Mouse (Mus musculus): Measurements from ENCODE around the gene Plcd3.

The Plcd3 gene

DNA sequence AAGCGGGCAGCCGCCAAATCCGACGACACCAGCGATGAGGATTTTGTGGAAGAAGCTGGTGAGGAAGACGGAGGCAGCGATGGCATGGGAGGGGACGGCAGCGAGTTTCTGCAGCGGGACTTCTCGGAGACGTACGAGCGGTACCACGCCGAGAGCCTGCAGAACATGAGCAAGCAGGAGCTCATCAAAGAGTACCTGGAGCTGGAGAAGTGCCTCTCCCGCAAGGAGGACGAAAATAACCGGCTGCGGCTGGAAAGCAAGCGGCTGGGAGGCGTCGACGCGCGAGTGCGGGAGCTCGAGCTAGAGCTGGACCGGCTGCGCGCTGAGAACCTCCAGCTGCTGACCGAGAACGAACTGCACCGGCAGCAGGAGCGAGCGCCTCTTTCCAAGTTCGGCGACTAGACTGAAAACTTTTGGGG is 16.1 kb upstream of the Plcd3 start:
- DNase-seq (ENCODE audit: low read depth, low spot score) = no peak

GRCm38 (mm10) chr11:103116959-103117590 is 15.6 kb upstream of the Plcd3 start:
- no peak for DNase-seq (ENCODE audit: low read depth, low spot score)

- peak; percentile 100 for DNase-seq (ENCODE audit: low read depth, low spot score)
Observed at GRCm38 (mm10) chr11:103116008-103116818, 14.8 kb upstream of the Plcd3 start, which contains the start of gene Hexim1. Hexim1 (plus strand) TSS chr11:103116231.

DNA sequence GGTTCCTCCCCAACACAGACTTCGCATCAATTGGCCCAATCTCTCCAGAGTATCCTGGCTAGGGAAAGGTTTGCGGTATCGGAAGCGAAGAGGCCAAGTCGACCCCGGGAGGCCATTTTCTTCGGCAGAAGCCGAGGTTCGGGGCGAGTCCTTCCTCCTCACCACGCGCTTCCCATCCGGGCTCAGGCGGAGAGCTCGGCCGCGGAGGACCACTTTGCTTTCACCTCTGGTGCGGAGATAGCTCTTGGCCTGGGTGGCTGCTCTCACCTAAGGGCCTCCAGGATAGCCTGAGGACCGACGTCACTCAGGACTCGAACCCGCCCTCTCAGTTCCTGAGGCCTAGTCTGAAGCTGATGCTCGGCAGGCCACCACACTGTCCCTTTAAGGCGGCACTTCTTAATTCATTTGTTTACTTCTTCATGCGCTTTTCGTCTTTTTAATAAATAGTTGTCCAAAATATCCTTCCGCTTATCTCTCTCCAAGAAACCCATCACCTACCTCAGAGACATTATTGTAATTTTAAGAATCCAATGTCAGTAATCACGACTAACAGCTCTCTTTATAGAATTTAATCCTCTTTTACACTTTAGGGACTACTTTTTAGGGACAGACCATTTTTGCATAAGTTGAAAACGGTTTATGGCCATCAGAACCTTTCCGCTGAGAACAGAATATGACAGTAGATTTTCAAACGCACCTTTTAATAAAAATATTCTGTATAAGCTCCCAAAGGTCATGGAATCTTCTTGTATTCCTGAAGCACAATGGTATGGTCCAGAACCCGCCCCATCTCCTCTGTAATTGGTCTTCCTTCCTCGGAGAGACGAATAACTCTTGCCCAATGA is 13.9 kb upstream of the Plcd3 start:
- peak; percentile 70 for DNase-seq (ENCODE audit: low read depth, low spot score)

DNA sequence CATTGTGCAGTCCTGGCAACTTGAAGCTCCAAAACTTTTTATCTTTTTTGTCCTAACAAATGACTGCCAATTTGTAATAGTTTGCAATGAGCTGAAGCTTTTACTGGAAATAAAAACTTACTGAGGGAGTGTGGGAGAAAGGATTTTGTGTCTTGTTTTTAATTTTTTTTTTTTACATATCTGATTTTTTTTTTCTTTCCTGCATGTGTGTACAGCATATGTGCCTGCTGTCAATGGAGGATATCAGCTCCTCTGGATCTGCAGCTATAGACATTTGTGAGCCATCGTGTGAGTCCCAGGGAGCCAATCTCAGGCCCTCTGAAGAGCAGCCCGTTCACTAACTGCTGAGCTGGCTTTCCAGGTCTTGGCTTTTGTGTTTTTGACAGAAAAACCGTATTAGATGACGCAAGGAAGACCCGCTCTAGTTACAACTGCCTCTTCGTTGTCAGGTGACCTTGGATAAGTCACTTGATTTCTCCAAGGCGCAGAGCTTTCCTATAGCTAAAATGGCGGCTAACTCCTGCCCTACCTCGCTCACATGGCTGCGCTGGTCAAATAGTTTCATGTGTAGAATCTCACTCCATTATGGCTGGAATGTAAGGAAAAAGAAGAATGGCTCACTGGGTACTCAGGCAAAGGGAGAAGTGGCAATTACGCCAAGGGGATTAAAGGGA is 12.9 kb upstream of the Plcd3 start:
- no peak for DNase-seq (ENCODE audit: low read depth, low spot score)

GRCm38 (mm10) chr11:103113771-103114170 is 12.3 kb upstream of the Plcd3 start:
- no peak for DNase-seq (ENCODE audit: low read depth, low spot score)

DNA sequence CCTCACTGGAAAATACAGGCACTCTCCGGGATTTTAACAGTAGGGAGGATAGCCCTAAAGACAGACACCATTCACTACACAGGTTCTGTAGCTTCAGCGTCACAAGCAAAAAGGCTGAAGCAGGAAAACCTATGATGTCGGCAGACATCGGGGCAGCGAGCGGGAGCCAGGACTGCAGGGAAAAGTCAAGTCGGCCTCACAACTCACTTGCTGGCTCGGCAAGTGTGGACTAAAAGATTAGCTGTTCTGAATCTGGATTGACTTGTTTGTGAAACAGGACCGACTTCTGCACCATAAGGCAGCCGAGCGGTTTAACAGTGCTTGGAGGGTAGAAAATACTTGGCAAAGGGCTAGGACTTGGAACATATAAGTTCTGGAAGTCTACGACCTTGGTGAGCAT is 11.5 kb upstream of the Plcd3 start:
- DNase-seq (ENCODE audit: low read depth, low spot score) = no peak

DNA sequence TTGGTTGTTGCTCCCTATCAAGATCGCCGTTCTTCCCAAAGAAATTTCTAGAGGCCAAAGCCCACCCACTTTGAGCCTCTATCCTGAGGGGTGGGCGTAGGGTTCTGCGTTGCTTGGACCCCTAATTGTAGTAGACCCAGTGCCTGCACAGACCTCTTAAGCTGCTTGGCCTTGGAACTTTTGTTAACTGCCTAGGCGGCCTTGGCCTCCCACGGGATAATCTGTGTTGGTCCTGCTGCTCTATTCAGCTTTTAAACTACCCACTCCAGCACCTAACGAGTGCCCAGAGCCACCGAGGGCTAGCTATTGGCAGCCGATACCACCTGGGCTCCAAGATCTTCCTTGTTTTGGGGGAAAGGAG is 11.1 kb upstream of the Plcd3 start:
- DNase-seq (ENCODE audit: low read depth, low spot score) = no peak

DNA sequence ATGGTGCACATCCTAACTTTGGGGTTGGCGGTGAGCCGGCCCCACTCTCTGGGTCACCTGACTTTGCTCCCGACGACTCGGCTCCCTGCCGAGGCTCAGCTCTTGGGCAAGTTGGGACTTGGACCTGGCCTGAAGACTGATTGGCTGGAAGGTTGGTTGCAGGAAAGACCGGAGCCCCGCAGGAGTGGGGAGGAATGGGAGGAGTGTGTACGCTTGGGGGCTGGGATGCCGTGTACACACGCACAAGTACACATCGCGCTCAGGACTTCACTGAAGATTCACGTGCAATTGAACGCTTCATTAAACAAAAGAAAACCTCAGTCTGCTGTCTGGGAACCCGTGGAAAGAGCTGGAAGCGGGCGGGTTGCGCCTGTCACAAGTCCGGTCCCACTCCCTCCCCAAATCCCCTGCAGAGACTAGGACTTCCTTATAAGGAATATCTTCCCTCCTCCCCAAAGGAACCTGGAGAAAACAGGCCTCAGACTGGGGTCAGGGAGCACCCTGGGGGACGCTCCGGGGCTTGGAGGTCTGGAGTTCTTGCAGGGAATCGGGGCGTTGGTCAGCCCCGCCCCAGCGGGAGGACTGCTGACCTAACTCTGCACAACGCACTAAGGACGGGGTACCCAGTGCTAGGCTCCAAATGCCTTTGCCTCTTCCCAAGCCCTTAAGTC is 10.6 kb upstream of the Plcd3 start:
- DNase-seq (ENCODE audit: low read depth, low spot score) = no peak

- DNase-seq (ENCODE audit: low read depth, low spot score) = no peak
Observed at GRCm38 (mm10) chr11:103111301-103111700, 9.8 kb upstream of the Plcd3 start.

DNA sequence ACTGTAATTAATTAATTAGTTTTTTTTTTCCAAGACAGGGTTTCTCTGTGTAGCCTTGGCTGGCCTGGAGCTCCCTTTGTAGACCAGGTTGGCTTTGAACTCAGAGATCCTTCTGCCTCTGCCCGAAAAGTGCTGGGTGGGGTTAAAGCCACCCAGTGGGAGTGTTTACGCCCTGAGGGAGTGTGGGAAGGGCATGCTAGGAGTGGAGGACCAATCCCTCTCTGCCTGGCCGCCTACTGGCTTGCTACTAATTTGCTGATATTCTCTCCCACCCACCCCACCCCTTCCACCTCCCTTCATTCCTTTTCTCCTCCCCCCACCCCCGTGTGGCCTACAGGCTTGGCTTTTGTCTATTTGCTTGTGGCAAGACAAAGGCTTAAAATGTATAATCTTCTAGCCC is 4.9 kb upstream of the Plcd3 start:
- DNase-seq (ENCODE audit: low read depth, low spot score) = no peak

DNA sequence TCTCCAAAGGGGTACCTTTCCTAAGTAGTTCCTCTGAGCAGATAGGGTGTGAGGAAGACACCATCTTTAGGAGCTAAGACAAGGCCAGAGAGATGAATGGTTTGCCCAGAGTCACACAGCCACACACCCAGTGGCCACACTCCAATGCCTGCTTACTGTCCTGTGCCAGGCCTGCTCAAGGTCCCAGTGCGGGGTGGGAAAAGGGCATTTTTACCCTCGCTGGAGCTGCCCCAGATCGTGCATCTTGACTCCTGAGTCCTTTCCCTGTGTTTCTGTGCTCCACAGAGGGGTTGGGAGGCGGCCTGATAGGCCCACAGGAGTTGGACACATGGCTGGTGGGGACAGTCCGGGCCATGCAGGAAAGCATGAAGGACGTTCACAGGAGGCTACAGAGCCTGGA is 4.4 kb upstream of the Plcd3 start:
- DNase-seq (ENCODE audit: low read depth, low spot score) = no peak

- DNase-seq (ENCODE audit: low read depth, low spot score) = no peak
Observed at GRCm38 (mm10) chr11:103105180-103105725, 3.8 kb upstream of the Plcd3 start.

DNA sequence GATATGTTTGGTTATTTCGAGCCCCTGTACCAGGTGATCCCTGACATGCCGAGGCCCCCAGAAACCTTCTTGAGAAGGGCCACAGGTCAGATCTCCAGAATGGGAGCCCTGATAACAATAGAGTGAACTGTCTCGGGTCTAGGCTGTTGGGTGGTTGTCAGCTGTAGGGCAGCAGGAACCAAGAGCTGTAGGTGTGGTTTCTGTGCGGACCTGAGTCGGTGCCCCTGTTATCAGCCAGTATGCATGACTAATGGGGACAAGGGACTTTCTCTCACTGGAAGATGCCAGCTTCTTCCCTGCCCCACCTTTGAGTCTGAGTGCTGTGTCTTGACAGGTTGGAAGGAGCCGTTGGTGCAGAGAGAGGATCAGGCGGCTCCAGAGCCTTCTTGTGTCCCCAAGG is 3.0 kb upstream of the Plcd3 start:
- DNase-seq (ENCODE audit: low read depth, low spot score) = no peak

DNA sequence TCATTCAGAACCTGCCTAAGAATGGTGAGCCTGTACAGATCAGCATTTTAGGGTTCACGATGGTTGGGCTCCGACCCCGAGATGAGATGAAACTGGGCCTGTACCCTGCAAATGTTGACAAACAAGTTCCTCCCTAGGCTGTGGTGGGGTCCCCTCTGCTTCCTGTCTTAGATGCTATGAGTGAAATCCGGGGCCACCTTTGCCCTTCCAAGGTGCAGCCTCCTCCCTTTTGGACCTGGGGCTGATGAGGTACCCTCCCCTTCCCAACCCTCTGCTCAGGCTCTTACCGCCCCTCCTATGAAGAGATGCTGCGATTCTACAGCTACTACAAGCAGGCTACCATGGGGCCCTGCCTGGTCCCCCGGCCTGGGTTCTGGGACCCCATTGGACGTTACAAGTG is 2.2 kb upstream of the Plcd3 start:
- no peak for DNase-seq (ENCODE audit: low read depth, low spot score)

GRCm38 (mm10) chr11:103102725-103103349 is 1.4 kb upstream of the Plcd3 start:
- DNase-seq (ENCODE audit: low read depth, low spot score) = peak; percentile 92

DNA sequence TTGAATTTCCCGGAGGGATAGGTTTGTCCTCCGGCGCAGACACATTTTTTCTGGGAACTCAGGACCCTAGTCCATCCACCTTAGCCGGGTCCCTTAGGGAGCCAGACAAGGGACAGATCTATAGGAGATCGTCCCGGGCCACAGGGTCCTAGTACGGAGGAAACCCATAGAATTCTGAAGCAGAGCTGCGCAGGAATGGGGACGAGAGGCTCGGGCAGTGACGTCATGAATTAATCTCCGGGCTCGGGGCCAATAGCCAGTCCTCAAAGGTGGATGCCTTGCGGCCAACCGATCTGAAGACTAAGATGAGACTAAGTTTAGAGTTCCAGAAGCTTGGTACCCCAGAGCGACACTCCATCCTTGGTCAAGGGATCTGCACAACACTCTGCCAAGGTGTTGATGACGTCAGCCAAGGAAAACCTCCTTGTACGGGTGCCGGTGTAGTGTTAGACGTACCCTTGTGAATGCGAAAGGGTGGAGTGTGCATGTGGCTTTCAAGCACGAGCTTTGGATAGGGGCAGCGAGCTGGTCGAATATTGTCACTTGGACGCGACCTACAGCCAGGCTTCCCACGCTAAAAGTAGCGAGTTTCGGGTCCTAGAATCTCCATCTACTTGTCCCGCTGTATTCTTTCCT is 526 bp upstream of the Plcd3 start:
- DNase-seq (ENCODE audit: low read depth, low spot score) = peak; percentile 75

GRCm38 (mm10) chr11:103100361-103100760 is 1.1 kb downstream of the Plcd3 start:
- no peak for DNase-seq (ENCODE audit: low read depth, low spot score)

GRCm38 (mm10) chr11:103099352-103099940 is 2.0 kb downstream of the Plcd3 start:
- no peak for DNase-seq (ENCODE audit: low read depth, low spot score)

Measured in retina, adult 2 months (tissue).